Mouse (Mus musculus) thymus, postnatal 0 days (tissue): ENCODE results near the gene Tubb3. TPM values are rescaled to one million over a fixed set of nuclear protein-coding genes. Genes with fewer than 3 reads are reported as not detected.
"Not testable (repeated sequence)": the region's sequence is repeated elsewhere in the genome, so short reads cannot be mapped to it uniquely, and the experiment has no call there.

Source experiments
- DNase-seq: peaks from one replicate; pipeline ENCODE4 v3.0.0-alpha.2; 2015; ENCODE audit warnings: low spot score
- polyA plus RNA-seq: library from polyadenylated mRNA; unstranded; fragments of >200 nt; fragmentation: Nextera tagmentation; extraction: Ambion mirVana; gene quantifications from 2 replicates; pipeline ENCODE4 v1.2.1, GENCODE M21; 2015

The Tubb3 gene
- polyA plus RNA-seq, 1 experiment from 2014 or later, result 11.9 TPM

DNA sequence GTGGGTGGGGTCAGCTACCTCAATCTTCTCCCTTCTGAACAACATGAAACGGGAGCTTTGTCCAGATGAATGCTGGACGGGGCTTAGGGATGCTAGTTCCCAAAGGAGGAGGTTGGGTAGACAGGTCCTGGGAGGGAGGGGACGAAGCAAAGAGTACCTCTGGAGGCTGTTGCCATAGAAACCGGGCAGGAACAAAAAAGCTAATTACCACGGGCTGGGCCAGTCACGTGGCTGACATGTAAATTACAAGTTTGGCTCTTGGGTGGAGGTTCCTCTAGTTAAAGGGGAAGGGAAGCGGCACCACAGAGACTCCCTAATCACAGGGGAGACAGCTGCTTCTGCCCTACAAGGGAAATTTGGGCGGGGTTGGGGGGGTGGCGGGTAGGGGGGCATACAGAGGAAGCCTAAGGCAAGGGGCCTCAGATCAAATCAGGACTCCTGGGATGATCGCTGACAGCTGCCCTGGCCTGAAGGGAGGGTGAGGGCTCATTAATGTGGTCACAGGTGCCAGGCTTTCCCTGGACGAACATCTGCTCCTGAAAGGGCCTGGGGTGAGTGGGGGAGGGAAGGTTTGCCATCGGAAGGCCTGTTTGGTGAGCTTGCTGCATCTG, 1.4 kb downstream of the Tubb3 start:
- peak; percentile 73 for DNase-seq

DNA sequence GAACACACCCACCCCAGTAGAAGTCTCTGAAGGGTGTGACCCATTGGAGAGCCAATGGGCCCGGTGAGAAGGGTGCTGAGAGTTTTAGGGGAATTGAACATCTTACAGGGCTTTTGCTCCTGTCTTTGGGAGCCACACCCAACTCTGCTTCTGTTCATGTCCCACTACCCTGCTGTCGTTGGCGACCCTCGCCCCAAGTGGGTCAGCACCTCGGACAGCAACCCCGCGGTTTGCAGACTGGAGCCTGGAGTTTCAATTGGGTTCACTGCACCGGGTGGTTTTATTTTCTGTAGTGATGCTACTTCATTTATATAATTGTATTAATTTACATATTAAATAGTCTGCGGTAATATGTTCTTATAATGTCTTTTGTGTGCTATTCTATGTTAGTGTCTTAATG, 3.0 kb downstream of the Tubb3 start:
- DNase-seq, result peak; percentile 41

- not testable (repeated sequence) for DNase-seq
Observed at GRCm38 (mm10) chr8:123414997-123415696, 3.9 kb downstream of the Tubb3 start.

GRCm38 (mm10) chr8:123415967-123416943, 5.0 kb downstream of the Tubb3 start:
- peak; percentile 72 for DNase-seq

DNA sequence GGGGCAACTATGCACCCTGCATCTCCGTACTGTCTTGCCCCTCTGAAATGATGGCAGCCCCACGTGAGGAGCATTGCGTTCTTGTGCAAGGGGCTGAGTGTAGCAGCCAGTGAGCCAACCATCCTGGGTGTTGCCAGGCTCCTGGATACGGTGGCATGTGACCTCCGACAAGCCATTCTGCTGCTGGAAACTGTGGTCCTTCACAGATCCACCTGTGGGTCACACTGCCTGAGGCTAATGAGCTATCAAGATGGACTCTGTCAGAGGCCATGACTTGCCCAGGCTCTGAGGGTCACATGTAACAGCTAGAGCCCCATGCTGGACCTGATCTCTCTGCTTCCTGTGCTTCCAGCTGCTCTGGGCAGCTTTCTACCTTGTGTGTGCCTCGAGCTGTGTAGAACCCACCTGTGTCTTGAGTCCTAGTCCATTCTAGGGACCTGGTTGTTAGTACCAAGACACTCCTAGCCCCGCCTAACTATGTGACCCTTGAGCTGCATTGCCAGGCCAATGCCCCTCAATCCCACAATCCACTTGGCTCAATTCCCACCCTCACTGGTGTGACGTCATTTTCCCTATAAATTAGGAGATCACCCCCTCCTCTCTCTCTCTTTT, 5.8 kb downstream of the Tubb3 start:
- no peak for DNase-seq

- no peak for DNase-seq
Observed at GRCm38 (mm10) chr8:123419711-123420110, 8.5 kb downstream of the Tubb3 start.

GRCm38 (mm10) chr8:123420525-123421281, 9.5 kb downstream of the Tubb3 start:
- no peak for DNase-seq

GRCm38 (mm10) chr8:123421325-123421724, 10.1 kb downstream of the Tubb3 start:
- DNase-seq, result no peak

- peak; percentile 72 for DNase-seq
Observed at GRCm38 (mm10) chr8:123422056-123422780, 11.0 kb downstream of the Tubb3 start.

- no peak for DNase-seq
Observed at GRCm38 (mm10) chr8:123422781-123423159, 11.5 kb downstream of the Tubb3 start.

GRCm38 (mm10) chr8:123423441-123423840, 12.2 kb downstream of the Tubb3 start, which contains the start of gene Def8:
TSS of gene Def8 (plus strand) at chr8:123423527.
- DNase-seq, result no peak

DNA sequence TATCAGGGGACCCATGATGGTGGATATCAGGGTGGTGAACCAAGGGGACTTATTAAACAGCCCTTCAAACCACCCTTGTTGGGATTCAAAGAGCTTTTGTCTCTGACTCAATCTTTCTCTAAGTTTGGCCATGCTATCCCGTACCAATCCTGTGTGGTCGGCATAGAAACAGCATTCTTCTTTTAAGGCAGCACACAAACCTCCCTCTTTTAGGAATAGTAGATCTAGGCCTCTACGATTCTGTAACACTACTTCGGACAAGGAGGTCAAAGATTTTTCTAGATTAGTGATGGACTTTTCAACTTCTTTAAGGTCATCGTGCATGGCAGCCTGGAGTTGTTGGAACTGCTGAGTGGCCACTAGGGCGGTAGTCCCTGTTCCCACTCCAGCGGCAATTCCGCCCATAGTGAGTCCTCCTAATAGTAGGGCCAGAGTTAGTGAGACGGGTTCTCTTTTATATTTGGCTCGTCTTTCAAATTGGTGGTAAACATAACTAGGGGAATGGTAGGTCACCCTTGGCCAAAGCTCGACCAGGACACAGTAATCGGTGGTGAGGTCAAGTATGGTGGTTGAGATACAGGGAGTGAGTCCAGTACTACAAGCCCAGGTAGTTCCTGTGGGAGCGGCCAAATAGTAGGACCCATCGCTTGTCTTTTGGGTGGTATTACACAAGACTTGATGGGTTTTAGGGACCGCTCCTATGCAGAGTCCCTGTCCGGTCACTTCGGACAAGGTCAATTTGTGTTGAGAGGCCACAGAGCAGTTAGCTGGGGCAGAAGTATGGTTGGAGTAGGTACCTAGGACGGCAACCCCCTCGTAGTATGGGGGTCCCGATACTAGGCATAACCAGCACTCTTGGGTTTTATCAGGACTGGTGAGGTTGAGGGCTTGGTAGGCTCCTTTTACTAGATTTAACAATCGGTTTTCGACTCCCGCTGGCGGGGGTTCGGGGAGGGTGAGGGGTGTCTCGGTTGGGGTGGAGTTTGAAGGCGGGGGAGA, 15.6 kb downstream of the Tubb3 start:
- no peak for DNase-seq

- DNase-seq, result no peak
Observed at GRCm38 (mm10) chr8:123427639-123428275, 16.5 kb downstream of the Tubb3 start.

DNA sequence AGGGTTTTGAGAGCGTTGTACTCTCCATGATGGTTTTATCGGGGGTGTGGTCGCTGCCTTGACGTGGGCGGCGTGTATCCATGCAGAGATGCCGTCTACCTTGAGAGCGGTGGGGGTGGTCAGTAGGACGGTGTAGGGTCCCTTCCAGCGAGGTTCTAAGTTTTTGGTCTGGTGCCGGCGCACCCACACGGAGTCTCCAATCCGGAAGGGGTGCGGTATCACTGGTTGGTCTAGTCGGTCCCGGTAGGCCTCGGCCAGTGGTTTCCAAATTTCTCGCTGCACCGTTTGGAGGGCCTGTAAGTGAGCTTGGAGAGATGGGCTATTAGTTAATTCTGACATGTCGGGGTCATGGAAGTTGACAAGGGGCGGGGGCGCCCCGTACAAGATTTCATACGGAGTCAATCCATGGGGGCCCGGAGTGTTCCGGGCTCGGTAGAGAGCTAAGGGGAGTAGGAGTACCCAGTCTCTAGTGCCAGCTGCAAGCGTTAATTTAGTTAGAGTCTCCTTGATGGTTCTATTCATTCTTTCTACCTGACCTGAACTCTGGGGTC, 17.2 kb downstream of the Tubb3 start:
- DNase-seq, result no peak

- DNase-seq, result no peak
Observed at GRCm38 (mm10) chr8:123428939-123429721, 17.9 kb downstream of the Tubb3 start.

DNA sequence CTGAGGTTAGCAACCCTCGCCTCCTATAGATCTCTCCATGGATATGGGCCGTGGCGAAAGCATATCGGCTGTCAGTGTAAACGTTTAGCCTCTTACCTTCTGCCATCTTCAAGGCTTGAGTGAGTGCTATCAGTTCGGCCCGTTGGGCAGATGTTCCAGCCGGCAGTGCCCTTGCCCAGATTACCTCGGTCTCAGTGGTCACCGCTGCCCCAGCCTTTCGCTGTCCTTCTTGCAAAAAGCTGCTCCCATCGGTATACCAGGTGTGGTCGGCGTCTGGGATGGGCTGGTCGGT, 18.4 kb downstream of the Tubb3 start:
- not testable (repeated sequence) for DNase-seq

GRCm38 (mm10) chr8:123430936-123431335, 19.7 kb downstream of the Tubb3 start:
- not testable (repeated sequence) for DNase-seq
